Mouse (Mus musculus): ENCODE data around the gene Mapt. TPM values are rescaled to one million over a fixed set of nuclear protein-coding genes. Genes with fewer than 3 reads are reported as not detected.
A peak's percentile ranks its signal among the peaks of the same experiment; 100 is the strongest.

Gene Mapt
- polyA plus RNA-seq, 1 experiment = 8.0 TPM

DNA sequence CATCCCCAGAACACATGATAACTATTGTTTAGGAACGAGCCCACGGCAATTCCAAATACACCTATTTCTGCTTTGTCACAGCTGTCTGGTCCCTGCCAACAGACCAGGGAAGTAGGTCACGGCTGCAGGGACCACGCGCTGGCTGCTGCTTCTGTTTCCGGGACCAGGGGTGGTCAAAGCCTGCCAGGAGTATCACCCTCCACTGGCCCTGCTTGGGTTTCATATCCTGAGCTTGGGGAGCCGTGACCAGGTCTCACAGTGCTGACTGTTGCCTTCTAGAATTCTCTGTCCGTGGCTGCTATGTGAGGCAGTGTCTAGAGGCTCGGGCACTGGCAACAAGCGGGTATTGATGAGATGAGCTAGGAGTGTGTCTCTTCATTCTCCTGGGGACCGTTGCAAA is 36.2 kb downstream of the Mapt start:
- Histone ChIP-seq H3ac (ENCODE audit: control insufficient read depth, insufficient read length) (no peak overlapping the region), H3K36me3 (ENCODE audit: control insufficient read depth, insufficient read depth) (no peaks in the 10 kb centered on the region), H3K79me2 (ENCODE audit: control insufficient read depth, insufficient read depth) (no peaks in the 10 kb centered on the region), H3K4me2 (ENCODE audit: low read depth) (no peak overlapping the region), H3K4me3 (no peak overlapping the region), H3K27me3 (ENCODE audit: control insufficient read depth, insufficient read depth, insufficient read length) (no peaks in the 10 kb centered on the region)
- TF ChIP-seq SRF (IDR thresholded peaks at IDR 0.05; ENCODE audit: control insufficient read depth, insufficient read length, low read depth) (no peak), MYOG (IDR thresholded peaks at IDR 0.05; ENCODE audit: control insufficient read depth in 1 of 3, insufficient read depth in 1 of 3, insufficient read length in 2 of 3, low read depth in 2 of 3) (no peak), USF1 (IDR thresholded peaks at IDR 0.05; ENCODE audit: low read depth) (no peak), TCF3 (IDR thresholded peaks at IDR 0.05; ENCODE audit: insufficient read length, low read depth) (no peak), MAX (IDR thresholded peaks at IDR 0.05; ENCODE audit: low read depth) (no peak), TCF12 (IDR thresholded peaks at IDR 0.05; ENCODE audit: insufficient read depth, poor library complexity, severe bottlenecking) (no peak), REST (IDR thresholded peaks at IDR 0.05; ENCODE audit: insufficient read depth, insufficient read length) (no peak), CEBPB (IDR thresholded peaks at IDR 0.05; ENCODE audit: insufficient read depth, poor library complexity, severe bottlenecking) (no peak), E2F4 (IDR thresholded peaks at IDR 0.05; ENCODE audit: insufficient read depth) (no peak), MYOD1 (IDR thresholded peaks at IDR 0.05; ENCODE audit: control insufficient read depth in 1 of 3, insufficient read length in 2 of 3, low read depth in 2 of 3) (no peak), POLR2AphosphoS2 (IDR thresholded peaks at IDR 0.05; ENCODE audit: insufficient read length, low read depth) (no peak), POLR2A (IDR thresholded peaks at IDR 0.05; ENCODE audit: insufficient read length, low read depth) (no peak)

DNA sequence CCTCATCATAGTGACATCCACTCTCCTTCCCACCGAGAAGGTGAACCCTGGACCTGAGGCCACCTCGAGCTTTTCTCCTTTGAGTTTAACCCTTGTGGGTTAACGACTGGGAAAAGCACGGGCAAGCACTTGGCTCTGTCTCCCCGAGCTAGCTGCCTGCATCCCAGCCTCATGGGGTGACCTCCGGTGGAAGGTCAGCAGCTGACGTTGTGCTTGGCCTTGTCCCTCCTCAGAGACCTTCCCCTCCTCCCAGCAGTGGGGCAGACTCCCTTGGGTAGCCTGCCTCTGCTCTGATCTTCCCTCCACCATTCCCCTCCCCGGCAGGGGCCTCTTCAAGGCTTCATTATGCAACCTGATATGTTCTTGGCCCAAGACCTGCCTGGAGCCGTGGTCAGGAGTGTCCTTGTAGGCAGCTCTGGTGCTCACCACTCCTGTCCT is 38.2 kb downstream of the Mapt start:
- H3ac ChIP-seq (ENCODE audit: control insufficient read depth, insufficient read length) = no peak overlapping the region
- no peaks in the 10 kb centered on the region for H3K27me3 ChIP-seq (ENCODE audit: control insufficient read depth, insufficient read depth, insufficient read length)
- H3K79me2 ChIP-seq (ENCODE audit: control insufficient read depth, insufficient read depth) = no peaks in the 10 kb centered on the region
- H3K4me3 ChIP-seq = no peak overlapping the region
- H3K4me2 ChIP-seq (ENCODE audit: low read depth) = no peak overlapping the region
- no peaks in the 10 kb centered on the region for H3K36me3 ChIP-seq (ENCODE audit: control insufficient read depth, insufficient read depth)
- TF ChIP-seq POLR2A (IDR thresholded peaks at IDR 0.05; ENCODE audit: insufficient read length, low read depth) = no peak
- TF ChIP-seq MYOG (IDR thresholded peaks at IDR 0.05; ENCODE audit: control insufficient read depth in 1 of 3, insufficient read depth in 1 of 3, insufficient read length in 2 of 3, low read depth in 2 of 3) = peak in 1 of 3 experiments; percentile 53
- no peak for TF ChIP-seq SRF (IDR thresholded peaks at IDR 0.05; ENCODE audit: control insufficient read depth, insufficient read length, low read depth)
- TF ChIP-seq POLR2AphosphoS2 (IDR thresholded peaks at IDR 0.05; ENCODE audit: insufficient read length, low read depth) = no peak
- TF ChIP-seq MYOD1 (IDR thresholded peaks at IDR 0.05; ENCODE audit: control insufficient read depth in 1 of 3, insufficient read length in 2 of 3, low read depth in 2 of 3) = peak in 1 of 3 experiments; percentile 48

DNA sequence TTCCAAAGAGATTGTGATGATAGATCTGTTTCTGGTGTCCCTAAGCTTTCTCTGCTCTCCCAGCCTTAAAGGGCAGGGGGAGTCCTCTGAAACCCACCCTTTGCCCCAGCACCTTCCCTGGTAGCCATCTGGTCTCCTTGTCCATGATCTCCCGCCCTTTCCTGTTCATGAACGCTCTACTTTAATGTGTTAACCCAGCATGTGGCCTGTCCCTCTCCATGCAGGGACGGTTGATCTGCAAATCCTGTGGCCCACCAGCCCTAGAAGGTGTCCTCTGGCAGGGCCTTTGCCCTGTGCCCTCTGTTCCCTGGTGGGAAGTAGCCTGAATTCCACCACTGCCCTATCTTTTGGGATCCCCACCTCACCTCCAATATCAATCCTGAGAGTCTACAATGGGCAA is 39.3 kb downstream of the Mapt start:
- no peak overlapping the region for H3K4me2 ChIP-seq (ENCODE audit: low read depth)
- no peaks in the 10 kb centered on the region for H3K27me3 ChIP-seq (ENCODE audit: control insufficient read depth, insufficient read depth, insufficient read length)
- no peak overlapping the region for H3ac ChIP-seq (ENCODE audit: control insufficient read depth, insufficient read length)
- H3K79me2 ChIP-seq (ENCODE audit: control insufficient read depth, insufficient read depth) = no peaks in the 10 kb centered on the region
- no peaks in the 10 kb centered on the region for H3K36me3 ChIP-seq (ENCODE audit: control insufficient read depth, insufficient read depth)
- no peak overlapping the region for H3K4me3 ChIP-seq
- TF ChIP-seq MAX (IDR thresholded peaks at IDR 0.05; ENCODE audit: low read depth) = no peak
- no peak for TF ChIP-seq REST (IDR thresholded peaks at IDR 0.05; ENCODE audit: insufficient read depth, insufficient read length)
- TF ChIP-seq SRF (IDR thresholded peaks at IDR 0.05; ENCODE audit: control insufficient read depth, insufficient read length, low read depth) = no peak
- no peak for TF ChIP-seq E2F4 (IDR thresholded peaks at IDR 0.05; ENCODE audit: insufficient read depth)
- no peak for TF ChIP-seq MYOG (IDR thresholded peaks at IDR 0.05; ENCODE audit: control insufficient read depth in 1 of 3, insufficient read depth in 1 of 3, insufficient read length in 2 of 3, low read depth in 2 of 3)
- no peak for TF ChIP-seq POLR2A (IDR thresholded peaks at IDR 0.05; ENCODE audit: insufficient read length, low read depth)
- TF ChIP-seq TCF3 (IDR thresholded peaks at IDR 0.05; ENCODE audit: insufficient read length, low read depth) = no peak
- no peak for TF ChIP-seq TCF12 (IDR thresholded peaks at IDR 0.05; ENCODE audit: insufficient read depth, poor library complexity, severe bottlenecking)
- TF ChIP-seq POLR2AphosphoS2 (IDR thresholded peaks at IDR 0.05; ENCODE audit: insufficient read length, low read depth) = no peak
- TF ChIP-seq USF1 (IDR thresholded peaks at IDR 0.05; ENCODE audit: low read depth) = no peak
- no peak for TF ChIP-seq CEBPB (IDR thresholded peaks at IDR 0.05; ENCODE audit: insufficient read depth, poor library complexity, severe bottlenecking)
- no peak for TF ChIP-seq MYOD1 (IDR thresholded peaks at IDR 0.05; ENCODE audit: control insufficient read depth in 1 of 3, insufficient read length in 2 of 3, low read depth in 2 of 3)

DNA sequence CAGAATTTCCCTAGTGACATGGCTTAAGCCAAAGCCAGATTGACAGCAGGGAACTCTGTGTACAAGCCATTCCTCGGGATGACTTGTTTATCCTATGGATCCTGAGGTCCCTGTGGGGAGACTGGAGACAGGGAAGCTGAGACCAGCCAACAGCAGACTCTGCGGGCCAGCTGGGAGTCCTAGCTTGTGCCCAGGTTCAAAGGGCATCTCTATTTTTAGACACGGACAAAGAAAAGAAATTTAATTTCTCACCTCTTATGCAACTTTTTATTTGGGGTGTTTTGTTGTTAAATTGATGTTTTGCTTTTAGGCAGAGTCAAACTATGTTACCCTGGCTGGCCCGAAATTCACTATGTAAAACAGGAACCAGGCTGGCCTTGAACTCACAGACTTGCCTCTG is 39.7 kb downstream of the Mapt start:
- TF ChIP-seq MYOD1 (IDR thresholded peaks at IDR 0.05; ENCODE audit: control insufficient read depth in 1 of 3, insufficient read length in 2 of 3, low read depth in 2 of 3) (no peak), USF1 (IDR thresholded peaks at IDR 0.05; ENCODE audit: low read depth) (no peak), E2F4 (IDR thresholded peaks at IDR 0.05; ENCODE audit: insufficient read depth) (no peak), TCF3 (IDR thresholded peaks at IDR 0.05; ENCODE audit: insufficient read length, low read depth) (no peak), MAX (IDR thresholded peaks at IDR 0.05; ENCODE audit: low read depth) (no peak), CEBPB (IDR thresholded peaks at IDR 0.05; ENCODE audit: insufficient read depth, poor library complexity, severe bottlenecking) (no peak), REST (IDR thresholded peaks at IDR 0.05; ENCODE audit: insufficient read depth, insufficient read length) (no peak), MYOG (IDR thresholded peaks at IDR 0.05; ENCODE audit: control insufficient read depth in 1 of 3, insufficient read depth in 1 of 3, insufficient read length in 2 of 3, low read depth in 2 of 3) (no peak), TCF12 (IDR thresholded peaks at IDR 0.05; ENCODE audit: insufficient read depth, poor library complexity, severe bottlenecking) (no peak), POLR2AphosphoS2 (IDR thresholded peaks at IDR 0.05; ENCODE audit: insufficient read length, low read depth) (no peak), POLR2A (IDR thresholded peaks at IDR 0.05; ENCODE audit: insufficient read length, low read depth) (no peak), SRF (IDR thresholded peaks at IDR 0.05; ENCODE audit: control insufficient read depth, insufficient read length, low read depth) (no peak)
- Histone ChIP-seq H3K27me3 (ENCODE audit: control insufficient read depth, insufficient read depth, insufficient read length) (no peaks in the 10 kb centered on the region), H3K4me3 (no peak overlapping the region), H3ac (ENCODE audit: control insufficient read depth, insufficient read length) (no peak overlapping the region), H3K79me2 (ENCODE audit: control insufficient read depth, insufficient read depth) (no peaks in the 10 kb centered on the region), H3K4me2 (ENCODE audit: low read depth) (no peak overlapping the region), H3K36me3 (ENCODE audit: control insufficient read depth, insufficient read depth) (no peaks in the 10 kb centered on the region)
